In the genomic region with DNA sequence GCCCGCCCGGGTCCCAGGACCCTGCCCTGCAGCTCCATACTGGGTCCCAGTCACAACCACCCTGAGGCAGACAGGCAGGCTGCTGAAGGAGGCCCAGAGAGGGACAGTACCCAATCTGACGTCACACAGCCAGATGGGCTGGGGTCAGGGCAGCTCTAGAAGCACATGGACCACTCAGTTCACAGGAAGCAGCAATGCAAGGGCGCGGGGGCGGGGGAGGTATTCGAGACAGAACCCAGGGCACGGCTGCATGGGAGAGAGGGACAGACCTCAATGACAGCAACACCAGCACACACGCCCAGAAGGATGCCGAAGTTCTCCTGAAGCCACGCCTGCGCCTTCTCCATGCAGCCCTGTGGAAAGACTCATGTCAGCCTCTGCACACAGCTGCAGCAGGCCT, we compare ENCODE assay signal across 25 mouse cellular contexts. TPM values are rescaled to one million over a fixed set of nuclear protein-coding genes. Genes with fewer than 3 reads are reported as not detected.
DNase-seq lines count a peak whose midpoint lies in the region; ATAC-seq lines count a peak whose summit lies in the region.
"Had no signal": no experiment of that assay in that cellular context is flagged by ENCODE, and none has a peak within 500 bp of the region (broad histone marks: within the 10 kb centered on the region; RNA-seq: fewer than 3 reads in every experiment).

No protein-coding gene starts in this region.

- H3K4me3 ChIP-seq in hindbrain, embryonic 13.5 days = no peak overlapping the region
- no peak overlapping the region for H3K4me3 ChIP-seq in hindbrain, embryonic 14.5 days (replicated peaks; ENCODE audit: low read length)
- no peak overlapping the region for H3K4me3 ChIP-seq in forebrain, embryonic 15.5 days
- H3K4me3 ChIP-seq: forebrain, embryonic 10.5 days; heart, embryonic 12.5 days; hindbrain, embryonic 10.5 days; limb, embryonic 12.5 days; liver, embryonic 12.5 days; midbrain, embryonic 12.5 days had no signal

- peaks cover 7% of the 10 kb centered on the region for H3K4me1 ChIP-seq in hindbrain, embryonic 13.5 days (replicated peaks)
- no peaks in the 10 kb centered on the region for H3K4me1 ChIP-seq in hindbrain, embryonic 14.5 days (replicated peaks; ENCODE audit: control insufficient read depth, insufficient read depth, low read length)
- no peaks in the 10 kb centered on the region for H3K4me1 ChIP-seq in forebrain, embryonic 15.5 days

- peaks cover 17% of the 10 kb centered on the region; the same call in 1 of the 2 replicates for H3K27me3 ChIP-seq in hindbrain, embryonic 13.5 days
- no peaks in the 10 kb centered on the region for H3K27me3 ChIP-seq in hindbrain, embryonic 14.5 days (ENCODE audit: control insufficient read depth, insufficient read depth, low read length)
- H3K27me3 ChIP-seq in forebrain, embryonic 15.5 days = no peaks in the 10 kb centered on the region

- no peak overlapping the region for H3K27ac ChIP-seq in hindbrain, embryonic 13.5 days
- H3K27ac ChIP-seq in hindbrain, embryonic 14.5 days = no peak overlapping the region
- no peak overlapping the region for H3K27ac ChIP-seq in forebrain, embryonic 15.5 days (replicated peaks)
- H3K27ac ChIP-seq: forebrain, embryonic 10.5 days; limb, embryonic 12.5 days; liver, embryonic 12.5 days; midbrain, embryonic 12.5 days had no signal

- H3K9me3 ChIP-seq in hindbrain, embryonic 13.5 days = no peaks in the 10 kb centered on the region
- no peaks in the 10 kb centered on the region for H3K9me3 ChIP-seq in hindbrain, embryonic 14.5 days (ENCODE audit: control insufficient read depth, low read length)
- no peaks in the 10 kb centered on the region for H3K9me3 ChIP-seq in forebrain, embryonic 15.5 days
- H3K9me3 ChIP-seq: forebrain, embryonic 10.5 days; heart, embryonic 12.5 days; hindbrain, embryonic 10.5 days; limb, embryonic 12.5 days; liver, embryonic 12.5 days; midbrain, embryonic 12.5 days had no signal

- no peak for ATAC-seq in hindbrain, embryonic 13.5 days (ENCODE audit: low FRiP score)
- no peak for ATAC-seq in hindbrain, embryonic 14.5 days (ENCODE audit: low FRiP score)
- ATAC-seq in forebrain, embryonic 15.5 days (replicated peaks) = no peak
- ATAC-seq: liver, embryonic 12.5 days had no signal

- H3K4me2 ChIP-seq in hindbrain, embryonic 13.5 days = no peak overlapping the region
- H3K4me2 ChIP-seq in hindbrain, embryonic 14.5 days (replicated peaks) = no peak overlapping the region
- H3K4me2 ChIP-seq in forebrain, embryonic 15.5 days (replicated peaks) = no peak overlapping the region
- H3K4me2 ChIP-seq: heart, embryonic 12.5 days; limb, embryonic 12.5 days; liver, embryonic 12.5 days; midbrain, embryonic 12.5 days had no signal

- 0 out of 2 replicates have a peak overlapping the region, but pooled peaks have one; percentile 19 for H3K9ac ChIP-seq in hindbrain, embryonic 13.5 days
- H3K9ac ChIP-seq in hindbrain, embryonic 14.5 days = no peak overlapping the region
- no peak overlapping the region for H3K9ac ChIP-seq in forebrain, embryonic 15.5 days (replicated peaks)
- H3K9ac ChIP-seq: heart, embryonic 12.5 days; limb, embryonic 12.5 days; liver, embryonic 12.5 days; midbrain, embryonic 12.5 days had no signal

- DNase-seq in hindbrain, embryonic 14.5 days (ENCODE audit: low spot score) = no peak
- DNase-seq in thymus, postnatal 0 days (ENCODE audit: low spot score) = peak; percentile 27
- no peak for DNase-seq in thymus, postnatal 25 days
- peak; percentile 77 for DNase-seq in induced T-regulatory cell, adult 2 months (ENCODE audit: low read depth)
- DNase-seq in cerebellum, adult 8-10 months = no peak
- DNase-seq: adrenal gland, postnatal 14 days; cerebellum, adult 2 months; cerebellum, postnatal 36 days; embryo, embryonic 11 days; gastrocnemius, postnatal 25 days; heart, adult 18-20 months; heart, postnatal 10 days; kidney, adult 8-10 months; layer of hippocampus, adult 9-11 months; lung, adult 18-20 months; lung, postnatal 14 days; right cerebral cortex, postnatal 14 days had no signal

- WGBS in hindbrain, embryonic 13.5 days = 88% methylated on average over 12 of the region's 12 CpGs
- 86% methylated on average over 12 of the region's 12 CpGs for WGBS in hindbrain, embryonic 14.5 days
- 84% methylated on average over 12 of the region's 12 CpGs for WGBS in forebrain, embryonic 15.5 days

- H3K36me3 ChIP-seq in hindbrain, embryonic 13.5 days = no peaks in the 10 kb centered on the region
- H3K36me3 ChIP-seq in hindbrain, embryonic 14.5 days (replicated peaks; ENCODE audit: control insufficient read depth, insufficient read depth) = no peaks in the 10 kb centered on the region
- H3K36me3 ChIP-seq in forebrain, embryonic 15.5 days = no peaks in the 10 kb centered on the region
- H3K36me3 ChIP-seq: forebrain, embryonic 10.5 days; heart, embryonic 12.5 days; hindbrain, embryonic 10.5 days; limb, embryonic 12.5 days; midbrain, embryonic 12.5 days had no signal

RNA-seq across cellular contexts. Expression of a gene that starts 43.0 kb away (rescaled TPM):
- 19.8 and 23.7 TPM in 2 replicates for polyA plus RNA-seq in hindbrain, embryonic 13.5 days (2015; fragmentation: Nextera tagmentation; extraction: Ambion mirVana)
- polyA plus RNA-seq in hindbrain, embryonic 14.5 days (2014; fragmentation: Nextera tagmentation; extraction: Ambion mirVana) = 14.2 and 20.0 TPM in 2 replicates
- polyA plus RNA-seq in thymus, postnatal 0 days (2015; fragmentation: Nextera tagmentation; extraction: Ambion mirVana) = 153 and 157 TPM in 2 replicates
- 17.6 and 19.6 TPM in 2 replicates for polyA plus RNA-seq in forebrain, embryonic 15.5 days (2015; fragmentation: Nextera tagmentation; extraction: Ambion mirVana)

Comparison
In these comparisons a context has a peak if more than half of its experiments do, and no peak if none do; other contexts are left out.
1. DNase-seq: peak in thymus, postnatal 0 days (single experiment) and induced T-regulatory cell, adult 2 months (single experiment); none in hindbrain, embryonic 14.5 days (single experiment), thymus, postnatal 25 days (single experiment) and cerebellum, adult 8-10 months (single experiment).